Mouse (Mus musculus) cerebellum, adult 2 months (tissue): ENCODE measurements around the gene Sox5. TPM values are rescaled to one million over a fixed set of nuclear protein-coding genes. Genes with fewer than 3 reads are reported as not detected.
A peak's percentile ranks its signal among the peaks of the same experiment; 100 is the strongest.
"Not testable (repeated sequence)": the region's sequence is repeated elsewhere in the genome, so short reads cannot be mapped to it uniquely, and the experiment has no call there.

Source experiments
- DNase-seq, 2 experiments: peaks; one replicate each; pipeline ENCODE4 v3.0.0; 2021
- H3K27ac ChIP-seq: fragments of 200-500 bp; 2 replicates; pipeline ENCODE4 v1.5.1; 2012; ENCODE audit warnings: low read length, control low read depth, inconsistent platforms; ENCODE audit not compliant: insufficient read depth
- H3K27me3 ChIP-seq: fragments of 200-500 bp; 2 replicates; pipeline ENCODE4 v1.6.1; 2012; ENCODE audit warnings: inconsistent platforms, mild to moderate bottlenecking, low read length, moderate library complexity; ENCODE audit not compliant: control insufficient read depth, insufficient read depth
- H3K4me1 ChIP-seq: fragments of 200-500 bp; 2 replicates; pipeline ENCODE4 v1.6.1; 2011; ENCODE audit warnings: low read length; ENCODE audit not compliant: control insufficient read depth, insufficient read depth
- H3K4me3 ChIP-seq: fragments of 200-500 bp; replicated peaks from 2 replicates; pipeline ENCODE3; 2011; ENCODE audit warnings: mild to moderate bottlenecking, low read depth, low read length, control low read depth; ENCODE audit not compliant: insufficient read depth
- CTCF ChIP-seq: fragments of 200-500 bp; IDR thresholded peaks from 2 replicates; pipeline ENCODE4 v1.5.1; 2011; ENCODE audit warnings: low read depth, mild to moderate bottlenecking, control low read depth, low read length, moderate library complexity, borderline replicate concordance; ENCODE audit not compliant: insufficient read depth
- POLR2A ChIP-seq: fragments of 200-500 bp; IDR thresholded peaks from 2 replicates; pipeline ENCODE4 v1.6.1; 2011; ENCODE audit warnings: low read length, control low read depth, borderline replicate concordance; ENCODE audit not compliant: insufficient read depth
- WGBS: fragments of 180-500 bp; shearing (Covaris S2); methylation state at CpG from one replicate; pipeline ENCODE4 v1.1.7; 2018; 5-methylcytosine and 5-hydroxymethylcytosine counted together
- polyA plus RNA-seq: library from polyadenylated mRNA; depleted of rRNA; stranded (reverse); fragments of >200 nt; gene quantifications from 2 replicates; pipeline ENCODE4 v1.2.3, GENCODE M21; 2012

The Sox5 gene
- polyA plus RNA-seq, 1 experiment, result 13.3 TPM

GRCm38 (mm10) chr6:144197209-144198119 lies 584.3 kb downstream of the Sox5 start:
- WGBS, result 73% methylated on average over 16 of the region's 16 CpGs
- no peak overlapping the region for H3K27ac ChIP-seq
- H3K4me1 ChIP-seq, result no peaks in the 10 kb centered on the region
- TF ChIP-seq POLR2A (no peak), CTCF (no peak)
- no peak overlapping the region for H3K4me3 ChIP-seq
- DNase-seq, result no peak
- H3K27me3 ChIP-seq, result no peaks in the 10 kb centered on the region

- DNase-seq, result no peak
- no peaks in the 10 kb centered on the region for H3K27me3 ChIP-seq
- WGBS, result 76% methylated on average over 14 of the region's 14 CpGs
- H3K4me1 ChIP-seq, result no peaks in the 10 kb centered on the region
- TF ChIP-seq POLR2A (no peak), CTCF (no peak)
- H3K4me3 ChIP-seq, result no peak overlapping the region
- H3K27ac ChIP-seq, result no peak overlapping the region
Observed at GRCm38 (mm10) chr6:144195934-144196333, 585.8 kb downstream of the Sox5 start.

DNA sequence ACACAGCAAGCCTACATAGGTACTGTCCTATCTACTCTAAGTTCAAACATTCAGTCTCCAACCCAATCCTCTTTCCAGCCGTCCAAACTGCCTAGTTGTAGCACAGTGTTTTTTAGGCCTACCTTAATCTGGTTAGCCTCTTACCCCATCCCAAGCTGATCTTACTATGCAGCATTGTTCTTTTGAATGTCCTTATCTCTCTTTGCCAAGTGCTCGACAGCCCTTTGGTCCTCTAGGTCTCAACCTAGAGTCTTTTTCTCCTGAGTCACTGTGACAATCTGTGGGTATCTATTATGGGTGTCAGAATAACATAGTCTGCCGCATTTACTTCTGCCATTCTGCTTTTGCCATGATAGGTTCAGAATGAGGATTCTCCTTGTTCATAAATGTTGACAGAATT lies 598.7 kb downstream of the Sox5 start:
- H3K27ac ChIP-seq, result no peak overlapping the region

DNA sequence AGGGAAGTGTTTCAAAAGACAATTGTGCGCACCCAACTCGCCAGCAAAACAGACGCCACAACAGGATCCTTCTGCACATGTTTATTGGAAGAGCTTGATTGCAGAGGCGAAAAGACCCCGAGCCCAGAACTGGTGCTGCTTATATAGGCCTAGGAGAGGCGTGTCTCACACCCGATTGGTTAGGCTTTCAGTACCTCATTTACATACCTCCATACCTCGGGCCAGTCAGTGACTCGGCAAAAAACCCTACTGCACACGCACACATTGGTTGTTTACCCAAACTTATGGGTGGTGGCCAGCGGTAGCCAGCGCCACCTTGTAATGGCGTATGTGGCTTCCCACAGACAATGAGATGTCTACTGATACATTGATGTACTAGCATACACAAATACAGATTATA lies 599.3 kb downstream of the Sox5 start:
- H3K4me1 ChIP-seq, DNase-seq, H3K27ac ChIP-seq, H3K4me3 ChIP-seq, H3K27me3 ChIP-seq: not testable (repeated sequence)
- WGBS, result 95% methylated on average over 13 of the region's 13 CpGs

More for the DNA sequence above, 598.7 kb downstream of the Sox5 start:
- TF ChIP-seq CTCF (no peak), POLR2A (no peak)
- H3K4me1 ChIP-seq, result peaks cover 3% of the 10 kb centered on the region
- no peak overlapping the region for H3K4me3 ChIP-seq
- whole genome bisulfite sequencing, result 95% methylated on average over 3 of the region's 3 CpGs
- H3K27me3 ChIP-seq, result no peaks in the 10 kb centered on the region
- DNase-seq, result no peak

DNA sequence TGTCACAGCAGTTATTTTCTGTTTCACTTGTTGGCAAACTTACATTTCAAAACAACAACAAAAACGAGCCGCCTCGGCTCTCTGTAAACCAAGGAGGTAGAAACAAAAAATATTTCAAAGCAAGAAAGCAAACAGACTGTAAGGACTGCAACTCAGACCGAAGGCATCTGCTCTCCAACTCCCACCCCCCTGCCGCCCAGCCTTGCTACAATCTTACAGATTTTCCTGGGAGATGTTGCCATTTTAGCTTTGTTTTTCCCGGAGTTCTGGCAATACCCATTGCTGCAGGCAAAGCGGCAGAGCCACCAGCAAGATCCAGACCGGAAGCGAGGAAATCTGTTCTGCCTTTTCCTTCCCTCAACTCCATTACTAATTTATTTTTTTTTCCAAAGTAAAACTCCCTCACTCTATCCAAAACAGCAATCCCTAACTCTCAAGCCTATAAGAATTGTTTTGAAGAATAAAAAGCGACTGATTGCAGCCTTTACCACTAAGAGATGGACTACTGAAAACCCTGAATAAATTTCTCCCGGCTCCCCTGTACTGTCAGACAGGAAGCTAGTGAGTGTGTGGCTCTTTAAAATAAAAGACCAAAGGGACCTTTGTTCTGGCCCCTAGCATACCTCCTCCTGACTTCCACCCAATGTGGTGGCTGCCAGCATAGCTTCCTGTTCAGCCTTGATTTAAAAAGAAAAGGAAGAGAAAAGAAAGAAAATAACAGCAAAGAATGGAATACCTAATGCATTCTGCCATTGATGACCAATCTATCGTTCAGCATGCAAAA lies 600.5 kb downstream of the Sox5 start:
- Histone ChIP-seq H3K4me3 (peak overlapping the region; percentile 87), H3K27me3 (no peaks in the 10 kb centered on the region), H3K4me1 (peaks cover 3% of the 10 kb centered on the region), H3K27ac (peak overlapping the region; percentile 71)
- DNase-seq, result peak; percentile 42 to 44
- WGBS, result 11% methylated on average over 12 of the region's 12 CpGs
- TF ChIP-seq POLR2A (no peak), CTCF (no peak)

DNA sequence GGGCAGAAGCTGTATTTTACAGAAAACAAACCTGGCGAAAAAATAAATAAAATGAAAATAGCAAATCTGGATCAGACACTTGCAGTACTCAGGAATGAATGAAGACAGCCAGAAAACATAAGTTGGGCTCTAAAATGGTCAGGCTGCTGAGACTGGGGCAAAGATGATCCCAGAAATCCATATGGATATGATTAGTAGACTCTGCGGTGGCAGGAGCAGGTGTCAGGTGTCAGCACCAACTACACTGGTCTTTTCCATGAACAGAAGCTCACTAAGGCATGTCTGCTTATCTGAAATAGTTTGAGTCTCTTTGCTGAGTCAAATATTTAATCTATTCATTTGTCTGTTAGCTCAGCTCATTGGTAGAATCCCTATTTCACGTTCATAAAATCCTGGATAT lies 602.7 kb downstream of the Sox5 start:
- WGBS, result 97% methylated on average over 3 of the region's 3 CpGs
- DNase-seq, result no peak
- H3K4me1 ChIP-seq, result peaks cover 3% of the 10 kb centered on the region
- TF ChIP-seq CTCF, result no peak
- TF ChIP-seq POLR2A, result no peak
- no peak overlapping the region for H3K27ac ChIP-seq
- H3K4me3 ChIP-seq, result no peak overlapping the region
- H3K27me3 ChIP-seq, result no peaks in the 10 kb centered on the region

DNA sequence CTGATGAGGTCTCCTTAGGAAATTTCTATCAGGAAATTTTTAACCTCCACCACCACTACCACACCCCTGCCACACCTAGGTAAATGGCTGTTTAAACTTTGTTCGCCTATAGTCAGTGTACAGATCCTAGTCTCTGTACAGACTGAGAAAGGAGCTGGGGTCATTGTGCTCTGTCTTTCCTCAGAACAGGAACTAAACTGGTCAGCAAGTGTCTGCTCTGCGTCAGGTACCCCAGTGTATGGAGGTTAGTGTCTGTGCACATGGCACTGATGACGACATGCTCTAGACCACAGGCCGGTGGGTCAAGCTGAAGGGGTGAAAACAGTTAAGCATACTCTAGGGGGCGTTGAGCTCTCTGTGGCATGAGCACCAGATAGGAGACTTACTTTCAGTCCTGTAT lies 605.1 kb downstream of the Sox5 start:
- DNase-seq, result no peak
- no peak overlapping the region for H3K4me3 ChIP-seq
- no peaks in the 10 kb centered on the region for H3K27me3 ChIP-seq
- H3K4me1 ChIP-seq, result peaks cover 3% of the 10 kb centered on the region
- H3K27ac ChIP-seq, result no peak overlapping the region
- TF ChIP-seq CTCF, result no peak
- TF ChIP-seq POLR2A, result no peak
- 92% methylated on average over 5 of the region's 5 CpGs for WGBS

DNA sequence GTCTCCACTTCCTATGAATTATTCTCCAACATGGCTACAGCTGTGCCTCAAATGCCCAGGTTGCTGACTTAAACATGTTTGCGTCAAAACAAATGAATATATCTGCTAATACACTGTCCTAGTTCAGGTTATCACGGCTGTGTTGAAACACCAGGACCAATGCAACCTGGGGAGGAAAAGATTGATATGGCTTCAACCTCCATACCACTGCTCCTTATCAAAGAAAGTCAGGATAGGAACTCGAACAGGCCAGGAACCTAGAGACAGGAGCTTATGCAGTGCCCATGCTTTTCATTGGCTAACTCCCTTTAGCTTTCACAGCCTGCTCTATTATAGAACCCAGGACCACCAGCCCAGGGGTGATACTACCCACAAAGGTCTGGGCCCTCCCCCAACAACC lies 606.2 kb downstream of the Sox5 start:
- H3K4me3 ChIP-seq, result no peak overlapping the region
- no peaks in the 10 kb centered on the region for H3K27me3 ChIP-seq
- peaks cover 3% of the 10 kb centered on the region for H3K4me1 ChIP-seq
- 92% methylated on average over 3 of the region's 3 CpGs for WGBS
- H3K27ac ChIP-seq, result no peak overlapping the region
- DNase-seq, result no peak
- TF ChIP-seq CTCF (no peak), POLR2A (no peak)
